Mouse (Mus musculus): ENCODE results near the gene Plxnb3. TPM values are rescaled to one million over a fixed set of nuclear protein-coding genes. Genes with fewer than 3 reads are reported as not detected.

The Plxnb3 gene
- polyA plus RNA-seq, 1 experiment, result 0.55 TPM

GRCm38 (mm10) chrX:73805814-73806213 is 48.9 kb downstream of the Plxnb3 start:
- no peak overlapping the region for H3K27ac ChIP-seq (replicated peaks; ENCODE audit: low read depth, low read length)
- H3K4me1 ChIP-seq (ENCODE audit: control insufficient read depth, insufficient read depth, insufficient read length, low read length), result no peaks in the 10 kb centered on the region
- no peak overlapping the region for H3K4me3 ChIP-seq (ENCODE audit: insufficient read depth, low read depth, low read length)

DNA sequence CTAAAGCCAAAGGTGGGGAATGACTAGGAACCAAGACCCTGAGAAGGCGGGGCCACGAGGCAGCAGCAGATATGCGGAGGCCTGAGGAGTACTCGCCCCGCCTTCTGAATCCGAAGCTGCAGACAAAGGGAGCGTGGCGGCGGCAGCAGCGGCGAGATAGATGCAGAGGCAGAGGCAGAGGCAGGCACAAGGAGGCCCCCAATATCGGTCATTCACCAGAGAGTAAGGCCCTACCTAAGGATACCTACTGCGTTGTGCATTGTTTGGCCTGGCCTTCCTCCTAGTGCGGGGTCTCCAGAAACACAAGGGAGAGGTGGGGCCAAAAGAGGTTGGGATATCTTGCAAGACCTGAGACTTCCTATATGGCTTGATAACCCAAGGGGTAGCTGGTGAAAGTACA is 58.2 kb downstream of the Plxnb3 start:
- Histone ChIP-seq H3K4me3 (ENCODE audit: insufficient read depth, low read depth, low read length) (no peak overlapping the region), H3K4me1 (ENCODE audit: control insufficient read depth, insufficient read depth, insufficient read length, low read length) (no peaks in the 10 kb centered on the region), H3K27ac (replicated peaks; ENCODE audit: low read depth, low read length) (no peak overlapping the region)

DNA sequence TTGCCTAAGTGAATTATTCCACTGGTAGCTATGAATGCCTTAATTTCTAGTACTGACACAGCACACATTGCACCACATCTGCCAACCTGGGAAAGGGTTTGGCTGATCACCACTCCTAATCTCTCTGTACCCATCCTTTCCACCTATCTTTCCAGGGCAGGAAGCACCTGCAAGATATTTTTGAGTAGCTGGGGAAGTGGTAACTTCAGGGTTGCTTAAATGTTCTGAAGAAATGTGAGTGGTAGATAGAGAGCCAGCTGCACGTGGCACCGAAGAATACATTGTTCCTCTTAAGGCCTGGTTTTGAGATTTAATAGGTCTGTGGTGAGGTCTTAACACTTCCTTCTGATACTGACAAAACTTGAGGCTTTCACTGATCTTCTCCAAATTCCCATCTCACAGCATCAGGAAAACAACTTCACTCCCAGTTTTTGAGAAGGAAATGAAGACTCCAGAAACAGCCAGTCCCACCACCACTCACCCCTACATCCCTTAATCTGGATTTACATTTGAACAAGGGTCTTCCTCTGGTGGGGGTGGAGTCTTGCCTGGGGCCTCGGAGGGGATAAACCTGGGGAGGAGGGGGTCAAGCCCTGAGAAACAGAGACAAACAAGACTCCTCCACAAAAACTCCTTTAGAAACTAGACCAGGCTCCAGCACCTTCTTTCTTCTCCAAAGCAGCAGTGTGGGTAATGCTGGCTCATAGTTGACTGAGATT is 59.9 kb downstream of the Plxnb3 start:
- Histone ChIP-seq H3K4me3 (ENCODE audit: insufficient read depth, low read depth, low read length) (no peak overlapping the region), H3K4me1 (ENCODE audit: control insufficient read depth, insufficient read depth, insufficient read length, low read length) (no peaks in the 10 kb centered on the region), H3K27ac (replicated peaks; ENCODE audit: low read depth, low read length) (no peak overlapping the region)

Other genes starting within 250 kb of the Plxnb3 start
- gene Dusp9, start 117.7 kb upstream of the Plxnb3 start, polyA plus RNA-seq (2012; ENCODE audit: insufficient read depth, insufficient read length, missing spikeins), result not detected in 2 replicates
- gene Pnck, start 97.0 kb upstream of the Plxnb3 start, polyA plus RNA-seq (2012; ENCODE audit: insufficient read depth, insufficient read length, missing spikeins), result 1.2 and 1.8 TPM in 2 replicates
- gene Slc6a8, start 83.9 kb upstream of the Plxnb3 start, polyA plus RNA-seq (2012; ENCODE audit: insufficient read depth, insufficient read length, missing spikeins), result 15.8 and 19.4 TPM in 2 replicates
- gene Bcap31, start 40.9 kb upstream of the Plxnb3 start, polyA plus RNA-seq (2012; ENCODE audit: insufficient read depth, insufficient read length, missing spikeins), result 350 and 381 TPM in 2 replicates
- gene Abcd1, start 40.5 kb upstream of the Plxnb3 start, polyA plus RNA-seq (2012; ENCODE audit: insufficient read depth, insufficient read length, missing spikeins), result 12.6 and 22.7 TPM in 2 replicates
- 0.71 TPM in 1 of 2 replicates, not detected in the other for gene Srpk3, start 17.3 kb downstream of the Plxnb3 start, polyA plus RNA-seq (2012; ENCODE audit: insufficient read depth, insufficient read length, missing spikeins)
- 1,669 and 1,851 TPM in 2 replicates for gene Idh3g, start 29.8 kb downstream of the Plxnb3 start, polyA plus RNA-seq (2012; ENCODE audit: insufficient read depth, insufficient read length, missing spikeins)
- 189 and 210 TPM in 2 replicates for gene Ssr4, start 29.9 kb downstream of the Plxnb3 start, polyA plus RNA-seq (2012; ENCODE audit: insufficient read depth, insufficient read length, missing spikeins)
- 0.36 and 0.58 TPM in 2 replicates for gene Pdzd4, start 67.9 kb downstream of the Plxnb3 start, polyA plus RNA-seq (2012; ENCODE audit: insufficient read depth, insufficient read length, missing spikeins)
- not detected in 2 replicates for gene Avpr2, start 135.0 kb downstream of the Plxnb3 start, polyA plus RNA-seq (2012; ENCODE audit: insufficient read depth, insufficient read length, missing spikeins)
- 2.2 and 2.3 TPM in 2 replicates for gene L1cam, start 139.0 kb downstream of the Plxnb3 start, polyA plus RNA-seq (2012; ENCODE audit: insufficient read depth, insufficient read length, missing spikeins)
- gene Arhgap4, start 164.8 kb downstream of the Plxnb3 start, polyA plus RNA-seq (2012; ENCODE audit: insufficient read depth, insufficient read length, missing spikeins), result 0.59 and 1.9 TPM in 2 replicates
- gene Naa10, start 164.9 kb downstream of the Plxnb3 start, polyA plus RNA-seq (2012; ENCODE audit: insufficient read depth, insufficient read length, missing spikeins), result 90.3 and 104 TPM in 2 replicates
- gene Renbp, start 173.8 kb downstream of the Plxnb3 start, polyA plus RNA-seq (2012; ENCODE audit: insufficient read depth, insufficient read length, missing spikeins), result 4.6 and 7.4 TPM in 2 replicates
- 15.7 and 22.4 TPM in 2 replicates for gene Hcfc1, start 209.3 kb downstream of the Plxnb3 start, polyA plus RNA-seq (2012; ENCODE audit: insufficient read depth, insufficient read length, missing spikeins)